Mouse (Mus musculus): Measurements from ENCODE around the gene Cd3d. TPM values are rescaled to one million over a fixed set of nuclear protein-coding genes. Genes with fewer than 3 reads are reported as not detected.

The Cd3d gene
- polyA plus RNA-seq, 1 experiment from 2014 or later: not detected

DNA sequence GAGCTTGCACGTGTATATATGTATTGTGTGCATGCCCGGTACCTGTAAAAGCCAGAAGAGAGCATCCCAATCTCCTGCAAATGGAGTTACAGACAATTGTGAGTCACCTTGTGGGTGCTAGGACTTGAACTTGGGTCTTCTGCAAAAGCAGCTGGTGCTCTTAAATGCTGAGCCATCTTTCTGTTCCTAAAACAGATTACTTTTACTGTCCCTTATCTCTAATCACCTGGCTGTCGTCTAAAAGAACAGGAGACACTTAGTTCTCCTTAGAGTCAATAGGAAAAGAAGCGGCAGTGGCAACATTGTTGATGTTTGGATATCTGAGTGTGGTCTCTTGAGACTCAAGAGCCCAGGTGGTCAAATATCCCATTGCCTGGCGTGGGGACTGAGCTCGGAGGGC is 3.8 kb upstream of the Cd3d start:
- in situ Hi-C loops (cut with MboI; ENCODE audit: low pct_unique_long_range_greater_than_20kb): loop anchor here (10.0 kb wide), 1 partner anchor 313 kb away; no protein-coding TSS in a partner anchor

GRCm38 (mm10) chr9:44979806-44980205 is 1.8 kb upstream of the Cd3d start:
- in situ Hi-C loops (cut with MboI; ENCODE audit: low pct_unique_long_range_greater_than_20kb): loop anchor here (10.0 kb wide), 1 partner anchor 315 kb away; no protein-coding TSS in a partner anchor
- CTCF ChIA-PET: interaction anchor here (1.3 kb wide), 1 partner anchor 13 kb away, joined by 4 read pairs; no protein-coding TSS in a partner anchor
- no peak for DNase-seq (ENCODE audit: low read depth, low spot score)
- peaks cover 85% of the 10 kb centered on the region for H3K27me3 ChIP-seq
- POLR2A ChIA-PET: no interaction called here
- no peak for TF ChIP-seq CTCF (IDR thresholded peaks at IDR 0.05)
- ATAC-seq: no peak

More for the DNA sequence above, 3.8 kb upstream of the Cd3d start:
- ChIA-PET CTCF (interaction anchor here (1.8 kb wide), 1 partner anchor 11 kb away, joined by 10 read pairs; no protein-coding TSS in a partner anchor), POLR2A (no interaction called here)
- no peak for TF ChIP-seq CTCF (IDR thresholded peaks at IDR 0.05)
- DNase-seq (ENCODE audit: low read depth, low spot score) (no peak), ATAC-seq (no peak)
- H3K27me3 ChIP-seq: peaks cover 87% of the 10 kb centered on the region

DNA sequence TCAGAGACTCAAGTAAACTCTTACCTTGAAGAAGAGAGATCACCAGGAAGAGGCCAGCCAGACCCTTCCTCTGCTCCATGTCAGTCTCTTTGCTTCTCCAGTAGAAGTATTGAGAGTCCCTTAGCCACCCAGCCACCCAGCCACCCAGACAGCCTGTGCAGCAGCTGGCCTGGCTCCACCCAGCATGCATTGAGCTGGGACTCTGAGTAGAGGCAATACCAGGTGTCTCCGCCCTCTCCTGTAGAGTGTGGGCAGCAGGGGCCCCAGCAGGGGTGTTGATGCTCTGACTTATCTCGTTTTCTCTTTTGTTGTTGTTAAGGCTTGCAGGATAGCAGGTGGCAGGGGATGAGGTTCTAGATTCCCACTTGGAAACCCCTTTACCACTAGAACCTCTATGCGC is 1.3 kb upstream of the Cd3d start, which contains the start of gene Cd3g:
Gene Cd3g, minus strand, starts transcription at position 190 of the 400 bp plus-strand sequence.
- no peak for DNase-seq (ENCODE audit: low read depth, low spot score)
- ATAC-seq: no peak
- in situ Hi-C loops (cut with MboI; ENCODE audit: low pct_unique_long_range_greater_than_20kb): no loop called here
- no peak for TF ChIP-seq CTCF (IDR thresholded peaks at IDR 0.05)
- CTCF ChIA-PET: interaction anchor here (1.3 kb wide), 1 partner anchor 13 kb away, joined by 4 read pairs; no protein-coding TSS in a partner anchor
- H3K27me3 ChIP-seq: peaks cover 85% of the 10 kb centered on the region
- POLR2A ChIA-PET: no interaction called here

DNA sequence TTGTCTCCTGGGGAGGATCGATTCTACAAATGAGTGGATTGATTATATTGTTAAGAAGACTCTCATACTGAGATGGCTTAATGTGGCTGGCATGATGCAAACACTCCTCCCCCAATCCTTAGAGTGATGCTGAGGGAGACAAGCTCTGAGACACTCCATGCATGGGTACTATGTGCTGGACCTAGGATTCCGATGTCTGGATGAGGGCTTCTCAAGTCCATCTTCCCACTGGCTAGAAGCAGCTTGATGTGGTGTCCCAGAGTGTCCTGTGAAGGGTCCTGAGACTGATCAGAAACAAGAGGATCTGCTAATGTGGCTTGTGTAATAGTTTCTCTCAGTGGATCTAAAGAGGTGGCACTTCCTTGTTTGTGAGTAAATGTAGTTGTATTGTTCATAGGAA is 482 bp upstream of the Cd3d start:
- ChIA-PET POLR2A (no interaction called here), CTCF (no interaction called here)
- H3K27me3 ChIP-seq: peaks cover 86% of the 10 kb centered on the region
- ATAC-seq (no peak), DNase-seq (ENCODE audit: low read depth, low spot score) (no peak)
- no peak for TF ChIP-seq CTCF (IDR thresholded peaks at IDR 0.05)
- in situ Hi-C loops (cut with MboI; ENCODE audit: low pct_unique_long_range_greater_than_20kb): no loop called here

DNA sequence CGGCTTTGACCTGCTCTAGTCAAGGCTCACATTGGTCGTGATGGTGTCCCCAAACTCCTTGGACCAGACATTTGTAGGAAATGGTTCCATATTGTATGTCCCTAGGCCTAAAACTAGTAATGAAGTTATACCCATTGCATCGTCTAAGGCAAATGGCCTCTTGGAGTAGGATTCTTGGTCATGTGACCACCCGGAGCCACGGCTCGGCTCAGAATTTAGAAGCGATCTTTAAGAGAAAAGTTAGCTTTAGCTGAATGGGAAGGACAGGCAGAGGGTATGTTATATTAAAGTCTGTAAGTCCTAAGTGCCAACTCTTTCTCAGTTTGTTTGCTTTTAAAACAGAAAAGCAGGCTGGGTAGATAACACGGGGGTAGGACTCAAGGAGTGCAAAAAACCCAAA is 495 bp downstream of the Cd3d start:
- in situ Hi-C loops (cut with MboI; ENCODE audit: low pct_unique_long_range_greater_than_20kb): no loop called here
- ChIA-PET POLR2A (no interaction called here), CTCF (no interaction called here)
- DNase-seq (ENCODE audit: low read depth, low spot score): no peak
- TF ChIP-seq CTCF (IDR thresholded peaks at IDR 0.05): no peak
- H3K27me3 ChIP-seq: peaks cover 82% of the 10 kb centered on the region
- ATAC-seq: no peak

GRCm38 (mm10) chr9:44982531-44982930 is 945 bp downstream of the Cd3d start:
- no peak for TF ChIP-seq CTCF (IDR thresholded peaks at IDR 0.05)
- no peak for ATAC-seq
- peaks cover 80% of the 10 kb centered on the region for H3K27me3 ChIP-seq
- ChIA-PET CTCF (no interaction called here), POLR2A (no interaction called here)
- in situ Hi-C loops (cut with MboI; ENCODE audit: low pct_unique_long_range_greater_than_20kb): no loop called here
- no peak for DNase-seq (ENCODE audit: low read depth, low spot score)

- ChIA-PET POLR2A (no interaction called here), CTCF (no interaction called here)
- no peak for TF ChIP-seq CTCF (IDR thresholded peaks at IDR 0.05)
- in situ Hi-C loops (cut with MboI; ENCODE audit: low pct_unique_long_range_greater_than_20kb): no loop called here
- DNase-seq (ENCODE audit: low read depth, low spot score) (no peak), ATAC-seq (no peak)
- H3K27me3 ChIP-seq: peaks cover 79% of the 10 kb centered on the region
Measured at GRCm38 (mm10) chr9:44983001-44983400, 1.4 kb downstream of the Cd3d start.

DNA sequence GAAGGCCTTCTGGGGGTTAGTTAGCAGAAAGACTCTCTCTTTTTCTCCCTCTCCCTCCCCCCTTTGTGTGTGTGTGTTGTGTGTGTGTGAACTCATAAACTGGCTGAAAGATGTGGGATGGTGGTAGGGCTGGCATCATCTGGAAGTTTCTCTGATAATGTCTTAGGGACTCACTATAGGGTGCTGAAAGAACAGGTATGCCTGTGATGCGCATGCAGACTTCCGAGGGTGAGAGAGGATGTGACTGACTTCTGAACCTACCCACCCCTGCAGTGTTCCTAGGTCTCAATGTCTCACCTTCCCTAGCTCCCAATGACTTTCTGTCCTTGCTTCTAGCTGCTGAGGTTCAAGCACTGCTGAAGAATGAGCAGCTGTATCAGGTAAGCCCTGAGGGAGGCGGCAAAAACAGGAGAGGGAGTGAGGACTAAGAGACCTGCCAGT is 4.2 kb downstream of the Cd3d start:
- in situ Hi-C loops (cut with MboI; ENCODE audit: low pct_unique_long_range_greater_than_20kb): no loop called here
- peaks cover 69% of the 10 kb centered on the region for H3K27me3 ChIP-seq
- ChIA-PET POLR2A (no interaction called here), CTCF (interaction anchor here (1.0 kb wide), 1 partner anchor 8 kb away, joined by 3 read pairs; no protein-coding TSS in a partner anchor)
- ATAC-seq (no peak), DNase-seq (ENCODE audit: low read depth, low spot score) (no peak)
- no peak for TF ChIP-seq CTCF (IDR thresholded peaks at IDR 0.05)

DNA sequence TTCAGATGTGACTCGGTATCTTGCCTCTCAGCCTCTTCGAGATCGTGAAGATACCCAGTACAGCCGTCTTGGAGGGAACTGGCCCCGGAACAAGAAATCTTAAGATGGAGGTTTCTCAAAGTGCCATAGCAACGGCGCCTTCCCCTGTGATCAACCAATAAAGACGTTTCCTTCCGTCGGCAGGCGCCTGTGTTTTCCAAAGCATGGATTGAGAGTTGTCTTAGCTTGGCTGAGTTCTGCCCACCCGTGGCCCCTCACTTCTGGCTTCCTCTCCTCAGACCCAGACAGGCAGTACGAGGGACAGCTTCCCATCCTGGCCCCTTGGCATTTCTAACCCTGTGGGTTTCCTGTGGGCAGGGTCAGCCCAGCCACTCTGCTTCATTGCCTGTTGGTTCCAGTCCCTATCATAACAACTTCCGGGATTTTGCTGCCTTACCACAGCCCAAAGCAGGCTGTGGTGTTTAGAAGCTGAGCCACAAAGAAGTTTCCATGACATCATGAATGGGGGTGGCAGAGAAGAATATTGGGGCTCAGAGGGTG is 4.7 kb downstream of the Cd3d start:
- TF ChIP-seq CTCF (IDR thresholded peaks at IDR 0.05): no peak
- ChIA-PET CTCF (no interaction called here), POLR2A (no interaction called here)
- in situ Hi-C loops (cut with MboI; ENCODE audit: low pct_unique_long_range_greater_than_20kb): no loop called here
- ATAC-seq (no peak), DNase-seq (ENCODE audit: low read depth, low spot score) (no peak)
- peaks cover 66% of the 10 kb centered on the region for H3K27me3 ChIP-seq

DNA sequence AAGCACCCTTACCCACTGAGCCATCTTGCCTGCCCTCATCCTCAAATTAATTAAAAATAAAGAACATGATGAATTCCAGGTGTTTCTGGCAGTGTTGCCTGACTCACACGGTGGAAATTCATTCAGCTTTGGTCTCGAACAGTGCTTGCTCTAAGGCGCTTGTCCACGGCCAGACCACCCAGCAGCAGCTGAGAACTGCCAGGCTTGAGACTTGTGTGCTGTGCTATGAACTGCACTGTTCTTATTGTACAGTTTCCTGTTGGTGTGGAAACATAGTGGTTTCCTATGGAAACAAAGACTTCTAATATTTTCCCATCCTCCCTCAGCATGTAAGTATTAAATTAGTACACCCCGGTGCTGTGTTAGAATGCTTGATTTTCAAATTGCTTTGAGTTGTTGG is 5.4 kb downstream of the Cd3d start:
- ChIA-PET CTCF (no interaction called here), POLR2A (no interaction called here)
- no peak for TF ChIP-seq CTCF (IDR thresholded peaks at IDR 0.05)
- DNase-seq (ENCODE audit: low read depth, low spot score) (no peak), ATAC-seq (no peak)
- in situ Hi-C loops (cut with MboI; ENCODE audit: low pct_unique_long_range_greater_than_20kb): no loop called here
- H3K27me3 ChIP-seq: peaks cover 59% of the 10 kb centered on the region

- TF ChIP-seq CTCF (IDR thresholded peaks at IDR 0.05): no peak
- in situ Hi-C loops (cut with MboI; ENCODE audit: low pct_unique_long_range_greater_than_20kb): no loop called here
- ChIA-PET CTCF (no interaction called here), POLR2A (no interaction called here)
- no peak for ATAC-seq
- no peak for DNase-seq (ENCODE audit: low read depth, low spot score)
- H3K27me3 ChIP-seq: peaks cover 38% of the 10 kb centered on the region
Measured at GRCm38 (mm10) chr9:44991821-44992220, 10.2 kb downstream of the Cd3d start.

DNA sequence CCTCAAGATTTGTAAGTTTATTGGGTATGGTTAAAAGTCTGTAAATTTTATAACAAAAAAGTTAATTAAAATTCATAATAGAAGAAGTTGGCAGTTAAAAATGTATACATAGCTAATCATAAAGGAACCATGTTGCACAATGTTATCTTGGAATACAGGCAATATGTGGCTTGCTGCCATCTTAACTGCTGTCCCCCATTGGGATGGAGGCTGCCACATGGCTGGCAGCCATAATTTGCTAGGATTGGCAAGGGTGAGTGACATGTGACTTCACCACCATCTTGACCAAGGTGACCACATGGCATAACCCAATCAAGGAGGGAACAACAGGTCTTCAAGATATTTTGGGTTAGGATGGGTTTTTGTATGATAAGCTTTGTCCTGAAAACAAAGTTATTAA is 10.7 kb downstream of the Cd3d start:
- CTCF ChIA-PET: no interaction called here
- no peak for DNase-seq (ENCODE audit: low read depth, low spot score)
- POLR2A ChIA-PET: no interaction called here
- H3K27me3 ChIP-seq: peaks cover 37% of the 10 kb centered on the region
- no peak for ATAC-seq
- in situ Hi-C loops (cut with MboI; ENCODE audit: low pct_unique_long_range_greater_than_20kb): no loop called here
- TF ChIP-seq CTCF (IDR thresholded peaks at IDR 0.05): no peak

Measured in Patski (cell line).